Mouse (Mus musculus) cortical plate, adult 2 months (tissue): ENCODE data around the gene B4galt3. TPM values are rescaled to one million over a fixed set of nuclear protein-coding genes. Genes with fewer than 3 reads are reported as not detected.

ENCODE experiments used
- H3K27ac ChIP-seq: fragments of 200-500 bp; 2 replicates; pipeline ENCODE4 v1.5.1; 2012; ENCODE audit warnings: low read length, control low read depth, inconsistent platforms; ENCODE audit not compliant: insufficient read depth
- H3K4me1 ChIP-seq: fragments of 200-500 bp; 2 replicates; pipeline ENCODE4 v1.6.1; 2011; ENCODE audit warnings: low read length; ENCODE audit not compliant: control insufficient read depth, insufficient read depth
- H3K4me3 ChIP-seq: fragments of 200-500 bp; 2 replicates; pipeline ENCODE4 v1.5.1; 2011; ENCODE audit warnings: mild to moderate bottlenecking, low read length, control low read depth; ENCODE audit not compliant: insufficient read depth
- CTCF ChIP-seq: fragments of 200-500 bp; IDR thresholded peaks from 2 replicates; pipeline ENCODE4 v1.5.1; 2011; ENCODE audit warnings: mild to moderate bottlenecking, control low read depth, low read length; ENCODE audit not compliant: insufficient read depth; ENCODE audit errors: extremely low read depth
- POLR2A ChIP-seq: fragments of 200-500 bp; IDR thresholded peaks from 2 replicates; pipeline ENCODE4 v1.6.1; 2011; ENCODE audit warnings: mild to moderate bottlenecking, low read length, control low read depth; ENCODE audit not compliant: insufficient read depth; ENCODE audit errors: extremely low read depth
- polyA plus RNA-seq: library from polyadenylated mRNA; depleted of rRNA; stranded (reverse); fragments of >200 nt; gene quantifications from 2 replicates; pipeline ENCODE4 v1.2.3, GENCODE M21; 2012; rRNA removed

Gene B4galt3
- polyA plus RNA-seq, 1 experiment = 73.7 TPM

DNA sequence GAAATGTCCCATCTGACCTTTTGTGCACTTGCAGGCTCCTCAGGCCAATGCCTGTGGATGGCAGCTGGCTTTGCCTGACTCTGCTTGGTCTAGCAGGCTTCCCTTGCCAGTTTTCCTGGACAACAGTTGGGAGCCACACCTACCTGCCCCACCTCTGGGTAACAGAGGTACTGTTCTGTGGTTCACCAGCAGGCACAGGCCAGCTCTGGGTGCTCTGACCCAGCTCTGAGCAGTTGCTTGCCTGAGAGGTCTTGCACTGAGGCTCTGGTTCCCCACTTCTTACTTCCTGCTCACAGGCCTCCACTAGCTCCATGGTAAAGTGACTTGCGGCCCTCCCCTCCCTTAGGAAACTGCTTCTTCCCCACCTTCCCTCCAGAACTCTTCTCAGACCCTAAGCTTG, 51.9 kb downstream of the B4galt3 start:
- TF ChIP-seq CTCF (no peak), POLR2A (no peak)
- no peaks in the 10 kb centered on the region for H3K4me1 ChIP-seq
- H3K27ac ChIP-seq = no peak overlapping the region
- H3K4me3 ChIP-seq = no peak overlapping the region

DNA sequence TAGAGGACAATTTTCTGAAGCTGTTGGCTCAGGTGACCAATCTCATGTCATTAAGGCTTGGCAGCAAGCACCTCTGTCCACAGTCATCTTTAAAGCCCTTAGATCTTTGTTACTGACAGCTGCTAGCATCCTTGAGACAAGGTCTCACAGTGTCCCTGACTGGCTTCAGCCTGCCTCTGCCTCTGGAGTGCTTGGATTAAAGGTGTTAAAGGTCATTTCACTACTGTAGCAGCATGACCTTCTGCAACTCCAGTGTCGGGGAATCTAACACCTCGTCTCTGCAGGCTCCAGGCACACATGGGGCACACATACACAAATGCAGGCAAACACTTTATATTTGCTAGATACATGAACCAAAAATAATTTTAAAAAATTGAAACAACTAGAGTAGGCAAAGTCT, 55.4 kb downstream of the B4galt3 start:
- no peak overlapping the region for H3K4me3 ChIP-seq
- peaks cover 4% of the 10 kb centered on the region for H3K4me1 ChIP-seq
- TF ChIP-seq CTCF = no peak
- no peak for TF ChIP-seq POLR2A
- H3K27ac ChIP-seq = no peak overlapping the region

Other genes with a start within 250 kb of the B4galt3 start
- 20.6 and 21.1 TPM in 2 replicates for gene Fcgr3, start 205.4 kb upstream of the B4galt3 start, polyA plus RNA-seq
- 2.7 and 4.5 TPM in 2 replicates for gene Cfap126, start 156.4 kb upstream of the B4galt3 start, polyA plus RNA-seq
- gene Sdhc, start 119.7 kb upstream of the B4galt3 start, polyA plus RNA-seq = 219 and 242 TPM in 2 replicates
- gene Mpz, start 119.6 kb upstream of the B4galt3 start, polyA plus RNA-seq = 0.13 and 0.19 TPM in 2 replicates
- 109 and 168 TPM in 2 replicates for gene Pcp4l1, start 74.1 kb upstream of the B4galt3 start, polyA plus RNA-seq
- gene Nr1i3, start 56.4 kb upstream of the B4galt3 start, polyA plus RNA-seq = 0.11 and 0.15 TPM in 2 replicates
- 82.2 and 94.6 TPM in 2 replicates for gene Tomm40l, start 47.8 kb upstream of the B4galt3 start, polyA plus RNA-seq
- gene Apoa2, start 45.3 kb upstream of the B4galt3 start, polyA plus RNA-seq = 2.8 and 3.0 TPM in 2 replicates
- gene Fcer1g, start 36.0 kb upstream of the B4galt3 start, polyA plus RNA-seq = 35.9 and 40.7 TPM in 2 replicates
- 14.4 and 20.1 TPM in 2 replicates for gene Adamts4, start 19.9 kb upstream of the B4galt3 start, polyA plus RNA-seq
- gene Ndufs2, start 18.9 kb upstream of the B4galt3 start, polyA plus RNA-seq = 202 and 215 TPM in 2 replicates
- 72.1 and 76.9 TPM in 2 replicates for gene Ppox, start 10.9 kb downstream of the B4galt3 start, polyA plus RNA-seq
- gene Usp21, start 17.7 kb downstream of the B4galt3 start, polyA plus RNA-seq = 70.2 TPM in 2 replicates
- gene Ufc1, start 24.7 kb downstream of the B4galt3 start, polyA plus RNA-seq = 93.9 and 98.8 TPM in 2 replicates
- 45.0 and 50.2 TPM in 2 replicates for gene Dedd, start 58.8 kb downstream of the B4galt3 start, polyA plus RNA-seq
- gene Nit1, start 75.3 kb downstream of the B4galt3 start, polyA plus RNA-seq = 71.3 and 77.3 TPM in 2 replicates
- gene Pfdn2, start 75.3 kb downstream of the B4galt3 start, polyA plus RNA-seq = 138 and 141 TPM in 2 replicates
- gene Klhdc9, start 90.5 kb downstream of the B4galt3 start, polyA plus RNA-seq = 8.8 and 10.4 TPM in 2 replicates
- 3.2 and 3.8 TPM in 2 replicates for gene Nectin4, start 99.8 kb downstream of the B4galt3 start, polyA plus RNA-seq
- 1.6 and 2.1 TPM in 2 replicates for gene Arhgap30, start 118.6 kb downstream of the B4galt3 start, polyA plus RNA-seq
- 99.2 and 102 TPM in 2 replicates for gene Usf1, start 141.0 kb downstream of the B4galt3 start, polyA plus RNA-seq
- 2.1 TPM in 2 replicates for gene Tstd1, start 148.5 kb downstream of the B4galt3 start, polyA plus RNA-seq
- gene F11r, start 167.2 kb downstream of the B4galt3 start, polyA plus RNA-seq = 8.0 and 9.0 TPM in 2 replicates
- 5.4 and 7.9 TPM in 2 replicates for gene Alyref2, start 233.2 kb downstream of the B4galt3 start, polyA plus RNA-seq